Mouse (Mus musculus): ENCODE measurements around the gene Insm1. TPM values are rescaled to one million over a fixed set of nuclear protein-coding genes. Genes with fewer than 3 reads are reported as not detected.
A peak's percentile ranks its signal among the peaks of the same experiment; 100 is the strongest.

Gene Insm1
- polyA plus RNA-seq, 1 experiment from 2014 or later, result not detected

GRCm38 (mm10) chr2:146227646-146228045, 5.9 kb downstream of the Insm1 start:
- Histone ChIP-seq H3K9ac (no peak overlapping the region), H3K27me3 (replicated peaks) (peaks cover 65% of the 10 kb centered on the region), H3K27ac (no peak overlapping the region), H3K4me3 (no peak overlapping the region), H3K36me3 (no peaks in the 10 kb centered on the region), H3K9me3 (replicated peaks) (no peaks in the 10 kb centered on the region), H3K4me1 (peaks cover 9% of the 10 kb centered on the region), H3K4me2 (no peak overlapping the region)
- WGBS (ENCODE audit: insufficient replicate concordance), result 50% methylated on average over 3 of the region's 3 CpGs
- no peak for ATAC-seq

GRCm38 (mm10) chr2:146228435-146228834, 6.7 kb downstream of the Insm1 start:
- Histone ChIP-seq H3K4me2 (no peak overlapping the region), H3K9ac (no peak overlapping the region), H3K4me3 (no peak overlapping the region), H3K36me3 (no peaks in the 10 kb centered on the region), H3K27ac (no peak overlapping the region), H3K9me3 (replicated peaks) (no peaks in the 10 kb centered on the region), H3K4me1 (0 out of 2 replicates have a peak, but pooled peaks cover under 1% of the 10 kb centered on the region), H3K27me3 (replicated peaks) (peaks cover 57% of the 10 kb centered on the region)
- WGBS (ENCODE audit: insufficient replicate concordance), result 54% methylated on average over 2 of the region's 2 CpGs
- ATAC-seq, result no peak

GRCm38 (mm10) chr2:146231485-146231884, 9.8 kb downstream of the Insm1 start:
- 79% methylated on average over 2 of the region's 2 CpGs for WGBS (ENCODE audit: insufficient replicate concordance)
- Histone ChIP-seq H3K9ac (no peak overlapping the region), H3K9me3 (replicated peaks) (no peaks in the 10 kb centered on the region), H3K4me3 (no peak overlapping the region), H3K4me1 (no peaks in the 10 kb centered on the region), H3K36me3 (no peaks in the 10 kb centered on the region), H3K4me2 (no peak overlapping the region), H3K27ac (no peak overlapping the region), H3K27me3 (replicated peaks) (peaks cover 27% of the 10 kb centered on the region)
- ATAC-seq, result no peak

DNA sequence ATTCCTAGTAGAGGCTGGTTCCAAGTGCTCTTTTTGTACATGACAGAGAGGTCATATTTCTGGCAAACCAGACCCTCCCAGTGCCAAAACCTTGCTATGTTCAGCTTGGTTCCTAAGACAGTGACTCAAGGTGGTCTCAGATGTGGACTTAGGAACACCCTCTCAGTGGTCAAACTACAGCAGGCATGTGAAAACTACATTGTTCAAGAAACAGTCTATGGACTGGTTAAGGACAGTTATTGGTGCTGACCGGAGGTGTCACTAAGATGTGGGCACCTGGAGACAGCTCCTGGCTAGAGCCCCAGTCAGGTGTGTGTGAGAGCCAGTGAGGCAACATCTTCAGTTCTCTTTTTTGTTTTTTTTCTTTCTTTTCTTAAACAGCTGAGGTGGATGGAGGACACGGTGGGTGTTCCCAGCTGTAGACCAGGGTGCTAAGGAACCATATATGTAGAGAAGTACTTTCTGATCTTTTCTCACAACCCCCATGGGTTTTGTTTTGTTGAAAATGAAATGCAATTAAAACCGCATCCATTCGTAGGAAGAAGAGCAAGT, 17.6 kb downstream of the Insm1 start:
- H3K4me3 ChIP-seq, result no peak overlapping the region
- H3K9me3 ChIP-seq (replicated peaks), result no peaks in the 10 kb centered on the region
- H3K9ac ChIP-seq, result no peak overlapping the region
- WGBS (ENCODE audit: insufficient replicate concordance), result 80% methylated on average over 4 of the region's 4 CpGs
- H3K27ac ChIP-seq, result no peak overlapping the region
- ATAC-seq, result no peak
- H3K4me2 ChIP-seq, result no peak overlapping the region
- H3K4me1 ChIP-seq, result no peaks in the 10 kb centered on the region
- no peaks in the 10 kb centered on the region for H3K36me3 ChIP-seq
- H3K27me3 ChIP-seq (replicated peaks), result 0 out of 2 replicates have a peak, but pooled peaks cover 4% of the 10 kb centered on the region

GRCm38 (mm10) chr2:146244049-146244448, 22.3 kb downstream of the Insm1 start:
- Histone ChIP-seq H3K27me3 (replicated peaks) (no peaks in the 10 kb centered on the region), H3K27ac (no peak overlapping the region), H3K9me3 (replicated peaks) (no peaks in the 10 kb centered on the region), H3K4me3 (no peak overlapping the region), H3K9ac (no peak overlapping the region), H3K4me2 (no peak overlapping the region), H3K36me3 (peaks cover 5% of the 10 kb centered on the region), H3K4me1 (no peaks in the 10 kb centered on the region)
- no peak for ATAC-seq
- WGBS (ENCODE audit: insufficient replicate concordance), result 84% methylated on average over 2 of the region's 2 CpGs

GRCm38 (mm10) chr2:146245401-146245800, 23.7 kb downstream of the Insm1 start:
- Histone ChIP-seq H3K4me3 (no peak overlapping the region), H3K9me3 (replicated peaks) (no peaks in the 10 kb centered on the region), H3K36me3 (peaks cover 8% of the 10 kb centered on the region), H3K4me2 (no peak overlapping the region), H3K9ac (no peak overlapping the region), H3K4me1 (no peaks in the 10 kb centered on the region), H3K27me3 (replicated peaks) (no peaks in the 10 kb centered on the region), H3K27ac (no peak overlapping the region)
- 70% methylated on average over 7 of the region's 7 CpGs for WGBS (ENCODE audit: insufficient replicate concordance)
- ATAC-seq, result no peak

DNA sequence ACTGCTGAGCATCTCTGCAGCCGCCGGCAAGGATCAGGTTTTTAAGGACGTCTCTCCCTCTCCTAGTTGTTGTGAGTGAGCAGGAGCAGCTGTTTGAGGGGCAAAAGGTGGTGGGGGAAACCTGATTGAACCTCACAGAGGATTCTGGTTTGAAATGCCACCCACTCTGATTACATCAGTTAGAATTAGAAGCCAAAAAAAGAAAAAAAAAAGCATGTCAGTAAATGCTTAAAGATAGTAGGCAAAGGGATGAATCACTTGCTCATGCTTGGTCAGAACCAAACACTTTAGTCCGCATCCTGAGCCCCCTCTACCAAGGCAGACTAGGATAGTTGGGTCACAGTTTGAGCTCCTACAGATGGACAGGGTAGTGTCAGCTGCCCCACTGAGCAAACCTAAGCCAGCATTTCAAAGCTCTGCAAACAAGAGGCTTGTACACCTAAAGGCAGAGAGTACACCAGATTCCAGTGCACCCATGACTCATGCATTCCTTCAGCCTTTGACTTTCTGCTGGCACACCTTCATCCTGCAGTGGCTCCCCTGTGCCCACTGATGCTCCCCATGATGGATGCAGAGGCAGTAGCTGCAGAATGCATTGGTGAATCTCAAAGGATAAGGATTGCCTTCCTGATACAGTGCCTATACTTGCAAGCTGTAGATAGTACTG, 24.8 kb downstream of the Insm1 start:
- Histone ChIP-seq H3K9ac (no peak overlapping the region), H3K36me3 (peaks cover 8% of the 10 kb centered on the region), H3K27ac (no peak overlapping the region), H3K4me2 (no peak overlapping the region), H3K4me1 (no peaks in the 10 kb centered on the region), H3K4me3 (no peak overlapping the region), H3K27me3 (replicated peaks) (no peaks in the 10 kb centered on the region), H3K9me3 (replicated peaks) (no peaks in the 10 kb centered on the region)
- no peak for ATAC-seq
- WGBS (ENCODE audit: insufficient replicate concordance), result 74% methylated on average over 4 of the region's 4 CpGs

DNA sequence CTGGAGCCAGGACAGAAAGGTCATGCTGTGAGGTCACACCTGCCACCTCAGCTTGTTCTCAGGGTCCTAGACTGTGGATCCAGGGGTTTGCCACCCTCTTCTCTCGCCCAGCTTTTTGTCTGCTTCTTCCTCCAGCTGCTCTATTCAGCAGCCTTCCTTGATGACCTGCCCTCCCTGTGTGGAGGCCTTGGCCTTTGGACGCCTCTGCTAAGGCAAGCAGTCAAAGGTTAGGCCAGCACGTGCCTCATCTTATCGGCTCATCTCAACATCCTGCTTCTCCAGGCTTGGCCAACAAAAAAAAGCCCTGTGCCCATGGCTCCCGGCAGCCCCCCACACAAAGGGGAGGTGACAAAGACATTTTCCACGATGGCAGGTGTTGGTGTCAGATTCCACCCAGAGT, 25.9 kb downstream of the Insm1 start:
- H3K27me3 ChIP-seq (replicated peaks), result no peaks in the 10 kb centered on the region
- no peaks in the 10 kb centered on the region for H3K4me1 ChIP-seq
- no peak overlapping the region for H3K4me2 ChIP-seq
- no peak overlapping the region for H3K27ac ChIP-seq
- no peak overlapping the region for H3K4me3 ChIP-seq
- H3K36me3 ChIP-seq, result peaks cover 8% of the 10 kb centered on the region
- H3K9me3 ChIP-seq (replicated peaks), result no peaks in the 10 kb centered on the region
- ATAC-seq, result peak; percentile 46; the same call in 1 of the 2 replicates
- 48% methylated on average over 6 of the region's 6 CpGs for WGBS (ENCODE audit: insufficient replicate concordance)
- no peak overlapping the region for H3K9ac ChIP-seq

DNA sequence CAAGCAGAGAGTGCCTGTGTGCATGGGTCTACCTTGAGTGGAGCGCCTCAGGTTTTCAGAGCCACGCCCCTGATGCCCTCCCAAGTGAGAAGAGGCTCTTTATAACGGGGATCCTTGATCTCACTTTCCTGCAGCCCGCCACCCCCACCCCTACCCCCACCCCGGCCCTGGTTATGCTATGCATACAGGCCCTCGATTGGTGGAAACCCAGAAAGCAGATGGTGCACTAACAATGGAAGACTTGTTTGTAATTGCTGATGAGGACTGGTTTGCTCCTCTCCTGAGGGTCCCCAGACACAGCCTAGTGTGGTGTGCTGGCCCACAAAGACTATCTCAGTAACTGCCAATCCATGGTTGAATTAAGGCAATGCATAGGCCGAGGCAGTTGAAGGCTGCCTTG, 27.3 kb downstream of the Insm1 start:
- Histone ChIP-seq H3K27me3 (replicated peaks) (no peaks in the 10 kb centered on the region), H3K4me3 (no peak overlapping the region), H3K36me3 (peaks cover 8% of the 10 kb centered on the region), H3K9ac (no peak overlapping the region), H3K9me3 (replicated peaks) (no peaks in the 10 kb centered on the region), H3K27ac (no peak overlapping the region), H3K4me1 (no peaks in the 10 kb centered on the region), H3K4me2 (no peak overlapping the region)
- ATAC-seq, result no peak
- 62% methylated on average over 7 of the region's 7 CpGs for WGBS (ENCODE audit: insufficient replicate concordance)

- no peak overlapping the region for H3K4me3 ChIP-seq
- H3K4me1 ChIP-seq, result no peaks in the 10 kb centered on the region
- no peak for ATAC-seq
- no peaks in the 10 kb centered on the region for H3K9me3 ChIP-seq (replicated peaks)
- WGBS (ENCODE audit: insufficient replicate concordance), result 72% methylated on average over 6 of the region's 6 CpGs
- 0 out of 2 replicates have a peak, but pooled peaks cover 3% of the 10 kb centered on the region for H3K36me3 ChIP-seq
- H3K4me2 ChIP-seq, result no peak overlapping the region
- H3K9ac ChIP-seq, result no peak overlapping the region
- no peak overlapping the region for H3K27ac ChIP-seq
- no peaks in the 10 kb centered on the region for H3K27me3 ChIP-seq (replicated peaks)
These were observed 28.6 kb downstream of the Insm1 start for GRCm38 (mm10) chr2:146250236-146250904.

GRCm38 (mm10) chr2:146254387-146254786, 32.7 kb downstream of the Insm1 start:
- ATAC-seq, result no peak
- Histone ChIP-seq H3K4me1 (peaks cover 5% of the 10 kb centered on the region), H3K4me3 (no peak overlapping the region), H3K4me2 (no peak overlapping the region), H3K36me3 (no peaks in the 10 kb centered on the region), H3K9ac (no peak overlapping the region), H3K9me3 (replicated peaks) (no peaks in the 10 kb centered on the region), H3K27me3 (replicated peaks) (no peaks in the 10 kb centered on the region), H3K27ac (no peak overlapping the region)
- WGBS (ENCODE audit: insufficient replicate concordance), result 80% methylated on average over 1 of the region's 1 CpGs

DNA sequence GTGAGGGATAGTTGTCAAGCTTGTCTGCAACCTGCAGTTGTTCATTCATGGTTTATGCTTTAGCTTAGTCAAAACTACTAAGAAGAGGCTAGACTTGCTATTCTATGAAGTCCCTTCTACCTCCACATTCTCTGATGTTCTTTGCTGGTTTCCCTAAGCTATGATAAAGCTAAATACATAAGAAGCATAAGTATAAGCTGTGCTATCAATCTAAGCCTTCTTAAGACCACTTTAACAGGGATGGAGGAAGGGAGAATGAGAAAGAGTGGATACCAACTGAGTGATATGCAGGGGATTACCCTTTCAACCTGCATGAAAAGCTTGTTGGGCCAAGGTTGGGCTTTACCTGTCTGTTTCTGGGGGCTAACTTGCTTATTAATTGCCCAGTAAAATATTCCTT, 33.9 kb downstream of the Insm1 start:
- H3K27me3 ChIP-seq (replicated peaks), result no peaks in the 10 kb centered on the region
- H3K27ac ChIP-seq, result no peak overlapping the region
- H3K36me3 ChIP-seq, result no peaks in the 10 kb centered on the region
- no peaks in the 10 kb centered on the region for H3K9me3 ChIP-seq (replicated peaks)
- H3K4me3 ChIP-seq, result no peak overlapping the region
- peaks cover 5% of the 10 kb centered on the region for H3K4me1 ChIP-seq
- no peak overlapping the region for H3K9ac ChIP-seq
- no peak overlapping the region for H3K4me2 ChIP-seq
- ATAC-seq, result no peak
